Mouse (Mus musculus): Measurements from ENCODE around the gene Ccdc114.

Gene Ccdc114

GRCm38 (mm10) chr7:45981612-45982011, 57.7 kb downstream of the Ccdc114 start:
- no peak for DNase-seq (ENCODE audit: low spot score in 2 of 2)

GRCm38 (mm10) chr7:45986893-45987292, 63.0 kb downstream of the Ccdc114 start:
- no peak for DNase-seq (ENCODE audit: low spot score in 2 of 2)

GRCm38 (mm10) chr7:45988344-45988743, 64.5 kb downstream of the Ccdc114 start:
- DNase-seq (ENCODE audit: low spot score in 2 of 2), result no peak

- no peak for DNase-seq (ENCODE audit: low spot score in 2 of 2)
These were observed 68.6 kb downstream of the Ccdc114 start for GRCm38 (mm10) chr7:45992470-45992869.

All from heart, adult 9 months (tissue).